Mouse (Mus musculus) liver, postnatal 0 days (tissue): Measurements from ENCODE around the gene Gadd45gip1.

Experiments used
- CTCF ChIP-seq: sonication (generic); IDR thresholded peaks from 2 replicates; pipeline ENCODE4 v1.5.1; 2016; ENCODE audit warnings: antibody characterized with exemption, low read depth
- EP300 ChIP-seq: IDR thresholded peaks from 2 replicates; pipeline ENCODE4 v1.6.1; 2016; ENCODE audit warnings: antibody characterized with exemption, low read depth, mild to moderate bottlenecking

GRCm38 (mm10) chr8:84856864-84857441 is 25.6 kb downstream of the Gadd45gip1 start, which contains the start of gene Farsa:
- TF ChIP-seq CTCF: no peak
- TF ChIP-seq EP300: no peak
